Mouse (Mus musculus): Measurements from ENCODE around the gene Spef1. TPM values are rescaled to one million over a fixed set of nuclear protein-coding genes. Genes with fewer than 3 reads are reported as not detected.
A peak's percentile ranks its signal among the peaks of the same experiment; 100 is the strongest.
"Not testable (repeated sequence)": the region's sequence is repeated elsewhere in the genome, so short reads cannot be mapped to it uniquely, and the experiment has no call there.

Gene Spef1
- polyA plus RNA-seq (2015; fragmentation: Nextera tagmentation; extraction: Ambion mirVana) = 1.4 and 1.5 TPM in 2 replicates

DNA sequence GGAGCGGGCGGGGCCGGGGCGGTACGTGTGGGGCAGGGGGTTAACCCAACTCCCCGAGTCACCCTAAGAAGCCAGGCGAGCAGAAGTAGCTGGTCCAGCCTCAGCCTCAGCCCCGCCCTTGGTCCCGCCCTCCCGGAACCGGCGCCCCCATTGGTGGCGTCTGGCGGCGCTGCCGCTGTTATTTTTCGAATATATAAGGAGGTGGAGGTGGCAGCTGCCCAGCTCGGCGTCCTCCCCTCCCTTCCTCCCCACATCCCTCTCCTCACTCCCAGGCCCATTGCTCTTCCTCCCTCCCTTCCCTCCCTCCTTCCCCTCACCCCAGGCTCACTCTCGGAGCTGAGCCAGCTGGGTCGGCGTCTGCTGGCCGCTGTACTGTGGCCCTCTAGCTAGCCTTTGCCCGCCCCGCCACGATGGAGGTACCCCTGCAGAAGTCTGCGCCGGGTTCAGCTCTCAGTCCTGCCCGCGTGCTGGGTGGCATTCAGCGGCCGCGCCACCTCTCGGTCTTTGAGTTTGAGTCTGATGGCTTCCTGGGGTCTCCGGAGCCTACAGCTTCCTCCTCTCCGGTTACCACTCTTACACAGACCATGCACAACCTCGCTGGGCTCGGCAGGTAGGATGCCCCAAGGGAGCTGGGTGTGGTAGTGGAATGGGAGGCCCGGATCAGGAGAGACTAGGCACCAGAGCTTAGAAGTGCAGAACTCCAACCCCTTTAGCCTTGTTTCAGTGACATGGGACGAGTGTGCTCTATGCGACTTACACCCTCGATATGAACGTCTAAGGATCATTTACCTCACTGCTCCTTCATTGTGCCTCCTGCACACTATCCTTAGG, at the start of gene Spef1, which contains the start of gene Cdc25b:
Gene Spef1, minus strand, starts transcription at position 512 of the 831 bp plus-strand sequence.
Gene Cdc25b, plus strand, starts transcription at position 179 of the 831 bp plus-strand sequence.
- DNase-seq (ENCODE audit: low spot score) = peak; percentile 83

GRCm38 (mm10) chr2:131234970-131235635, 48.0 kb upstream of the Spef1 start:
- DNase-seq (ENCODE audit: low spot score) = peak; percentile 22

DNA sequence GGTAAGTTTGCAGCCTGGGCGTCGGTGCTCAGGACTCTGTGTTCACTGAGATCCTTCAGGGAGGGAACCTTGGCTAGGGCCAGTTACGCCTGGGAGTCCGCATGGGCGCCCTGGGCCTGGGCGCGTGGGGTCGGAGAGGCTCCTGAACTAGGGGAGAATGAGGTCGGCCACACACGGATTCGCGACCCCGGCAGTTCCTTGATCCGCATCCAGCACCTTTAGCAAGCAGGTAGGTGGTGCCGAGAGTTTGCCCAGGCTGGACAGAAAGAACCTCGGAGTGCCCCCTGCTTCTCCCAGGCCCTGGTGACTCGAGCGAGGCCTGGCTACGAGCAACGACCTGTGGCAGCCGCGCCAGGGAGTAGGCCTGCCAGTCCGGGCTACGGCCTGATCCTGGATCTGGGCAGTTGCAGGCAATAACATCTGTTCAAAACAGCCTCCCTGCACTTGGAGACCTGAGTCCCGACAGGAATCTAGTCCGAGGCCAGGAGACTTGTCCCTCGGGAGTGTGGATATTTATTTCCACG, 47.1 kb upstream of the Spef1 start:
- DNase-seq (ENCODE audit: low spot score) = no peak

- peak; percentile 93 for DNase-seq (ENCODE audit: low spot score)
Measured at GRCm38 (mm10) chr2:131233307-131234126, 46.4 kb upstream of the Spef1 start, which contains the start of gene Mavs. TSS of gene Mavs (plus strand) at chr2:131234063.

- no peak for DNase-seq (ENCODE audit: low spot score)
Measured at GRCm38 (mm10) chr2:131232558-131232957, 45.5 kb upstream of the Spef1 start.

DNA sequence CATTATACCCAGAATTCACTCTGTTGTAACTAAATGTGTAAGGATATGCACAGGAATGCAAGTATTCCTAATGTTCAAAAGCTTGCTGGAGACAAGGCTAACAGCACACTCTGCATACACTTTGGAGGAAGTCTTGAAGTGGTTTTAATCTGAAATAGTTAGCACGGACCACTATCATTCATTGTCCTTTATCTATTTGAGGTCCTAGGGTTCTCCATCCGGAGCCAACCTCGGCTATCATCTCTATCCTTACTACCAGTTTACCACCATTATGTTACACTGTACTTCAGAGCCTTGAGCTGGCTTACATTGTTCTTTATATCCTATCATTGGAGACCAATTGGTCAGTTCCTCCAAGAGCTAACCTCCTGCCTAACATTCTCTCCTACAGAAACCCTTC, 40.2 kb upstream of the Spef1 start:
- DNase-seq (ENCODE audit: low spot score) = no peak

DNA sequence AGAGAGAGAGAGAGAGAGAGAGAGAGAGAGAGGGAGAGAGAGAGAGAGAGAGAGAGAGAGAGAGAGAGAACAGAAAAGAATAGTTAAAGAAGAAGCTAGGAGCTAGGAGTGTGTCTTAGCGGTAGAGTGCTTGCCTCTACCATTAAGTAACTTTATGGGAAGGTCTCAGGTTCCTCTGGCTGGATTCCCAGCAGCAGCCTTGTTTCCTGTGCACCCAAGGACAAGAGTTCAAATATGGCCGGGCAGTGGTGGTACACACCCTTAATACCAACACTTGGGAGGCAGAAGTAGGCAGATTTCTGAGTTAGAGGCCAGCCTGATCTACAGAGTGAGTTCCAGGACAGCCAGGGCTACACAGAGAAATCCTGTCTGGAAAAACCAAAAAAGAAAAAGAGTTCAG, 39.6 kb upstream of the Spef1 start:
- not testable (repeated sequence) for DNase-seq (ENCODE audit: low spot score)

DNA sequence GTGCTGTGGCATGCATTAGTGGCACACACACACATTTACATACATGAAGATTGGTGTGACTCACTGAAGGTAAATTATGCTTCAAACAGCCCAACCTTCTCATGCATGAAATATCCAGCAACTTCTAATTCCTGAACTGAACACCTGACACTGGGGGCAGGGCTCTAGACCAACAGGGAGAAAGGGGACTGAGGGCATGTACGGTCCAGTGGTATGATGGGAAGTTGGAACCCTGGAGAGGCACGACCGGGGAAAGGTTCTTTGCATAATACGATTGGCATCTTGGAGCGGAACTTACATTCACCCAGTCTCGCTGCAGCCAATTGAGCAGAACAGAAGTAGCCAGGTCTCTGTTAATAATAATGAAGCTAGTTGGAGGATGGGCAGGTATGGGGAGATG, 38.1 kb upstream of the Spef1 start:
- DNase-seq (ENCODE audit: low spot score) = no peak

DNA sequence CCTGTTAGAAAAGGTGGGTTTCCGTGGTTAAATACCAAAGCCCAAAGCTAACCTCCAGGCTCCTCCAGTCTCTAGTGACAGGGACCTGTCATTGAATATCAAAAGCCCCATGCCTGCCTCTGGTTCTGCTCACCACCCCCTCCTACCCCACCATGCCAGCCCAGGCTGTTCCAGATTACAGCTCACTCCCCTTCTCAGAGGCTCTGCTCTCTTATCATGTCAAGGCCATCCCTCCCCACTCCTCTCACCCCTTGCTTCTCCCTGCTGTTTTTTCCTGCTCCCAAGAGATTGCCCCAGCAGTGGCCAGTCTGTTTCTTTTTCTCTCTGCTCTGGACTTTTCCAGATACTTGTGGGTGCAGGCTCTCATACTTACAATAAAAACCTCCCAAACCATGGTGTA, 36.5 kb upstream of the Spef1 start:
- DNase-seq (ENCODE audit: low spot score) = no peak

GRCm38 (mm10) chr2:131222562-131222961, 35.5 kb upstream of the Spef1 start:
- no peak for DNase-seq (ENCODE audit: low spot score)

DNA sequence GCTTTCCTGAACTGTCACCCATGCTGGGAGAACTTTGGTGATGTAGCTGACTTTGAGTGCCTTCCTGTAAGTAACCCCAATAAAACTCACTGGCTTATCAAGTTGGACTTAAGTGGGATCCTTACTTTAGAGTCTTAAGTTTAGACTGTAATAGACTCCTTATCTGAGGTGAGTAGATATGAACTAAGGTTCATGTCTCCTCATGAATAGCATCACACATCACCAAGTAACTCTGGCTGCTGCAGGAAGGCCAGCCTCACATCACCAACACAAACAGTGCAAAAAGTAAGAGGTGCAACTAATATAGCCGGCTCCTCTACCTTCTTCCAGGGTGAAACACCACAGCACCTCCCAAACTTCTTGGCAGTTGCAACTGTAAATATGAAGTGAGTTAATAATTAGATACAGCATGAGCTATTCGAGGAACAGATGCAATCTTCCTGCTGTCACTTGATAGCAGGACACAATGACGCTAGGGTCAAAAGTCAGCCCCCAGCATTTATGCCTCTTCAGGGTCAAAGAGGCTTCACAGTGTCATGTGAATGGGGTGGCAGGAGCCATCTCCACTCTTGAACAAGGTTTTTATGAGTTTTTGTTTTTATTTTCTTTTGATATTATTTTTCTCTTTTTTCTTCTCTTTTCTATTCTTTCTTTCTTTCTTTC, 34.9 kb upstream of the Spef1 start:
- no peak for DNase-seq (ENCODE audit: low spot score)

- no peak for DNase-seq (ENCODE audit: low spot score)
Measured at GRCm38 (mm10) chr2:131220030-131220429, 32.9 kb upstream of the Spef1 start.

DNA sequence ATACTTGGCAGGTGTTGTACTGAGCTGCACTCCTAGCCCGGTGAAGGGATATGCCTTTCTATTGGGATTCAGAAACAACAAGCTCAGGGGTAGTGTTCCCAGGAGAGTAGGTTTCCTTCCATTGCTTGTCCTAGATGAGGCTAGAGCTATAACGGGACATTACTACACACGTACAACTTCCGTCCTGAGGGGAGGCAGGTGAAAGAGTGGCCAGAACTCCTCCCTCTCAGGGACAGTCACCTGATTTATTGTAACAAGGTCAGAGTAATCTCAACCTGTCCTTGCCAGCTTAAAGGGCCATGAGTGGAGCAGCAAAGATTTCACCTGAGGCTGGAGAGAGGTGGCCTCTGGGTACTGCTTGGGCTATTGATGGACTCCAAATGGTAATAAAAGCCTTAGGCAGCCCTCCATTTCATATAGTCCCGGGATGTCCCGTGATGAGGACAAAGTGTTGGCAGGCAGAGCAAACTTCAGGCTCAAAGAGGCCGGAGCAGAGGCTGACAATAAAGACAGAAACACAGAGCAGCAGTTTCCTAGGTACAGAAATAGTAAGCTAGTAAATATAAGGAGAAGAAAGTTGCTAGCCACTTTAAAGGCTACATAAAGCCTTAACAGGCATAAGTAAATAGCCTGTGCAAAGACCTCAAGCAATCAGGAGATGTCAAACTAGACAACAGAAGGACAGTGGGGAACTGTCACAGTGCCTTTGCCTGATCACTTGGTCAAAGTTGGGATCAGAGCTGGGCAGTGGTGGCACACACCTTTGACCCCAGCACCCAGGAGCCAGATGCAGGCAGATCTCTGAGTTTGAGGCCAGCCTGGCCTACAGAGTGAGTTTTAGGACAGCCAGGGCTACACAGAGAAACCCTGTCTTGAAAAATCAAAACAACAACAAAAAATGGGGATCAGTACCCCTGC, 29.1 kb upstream of the Spef1 start:
- DNase-seq (ENCODE audit: low spot score) = no peak

- no peak for DNase-seq (ENCODE audit: low spot score)
Measured at GRCm38 (mm10) chr2:131213773-131214172, 26.7 kb upstream of the Spef1 start.

DNA sequence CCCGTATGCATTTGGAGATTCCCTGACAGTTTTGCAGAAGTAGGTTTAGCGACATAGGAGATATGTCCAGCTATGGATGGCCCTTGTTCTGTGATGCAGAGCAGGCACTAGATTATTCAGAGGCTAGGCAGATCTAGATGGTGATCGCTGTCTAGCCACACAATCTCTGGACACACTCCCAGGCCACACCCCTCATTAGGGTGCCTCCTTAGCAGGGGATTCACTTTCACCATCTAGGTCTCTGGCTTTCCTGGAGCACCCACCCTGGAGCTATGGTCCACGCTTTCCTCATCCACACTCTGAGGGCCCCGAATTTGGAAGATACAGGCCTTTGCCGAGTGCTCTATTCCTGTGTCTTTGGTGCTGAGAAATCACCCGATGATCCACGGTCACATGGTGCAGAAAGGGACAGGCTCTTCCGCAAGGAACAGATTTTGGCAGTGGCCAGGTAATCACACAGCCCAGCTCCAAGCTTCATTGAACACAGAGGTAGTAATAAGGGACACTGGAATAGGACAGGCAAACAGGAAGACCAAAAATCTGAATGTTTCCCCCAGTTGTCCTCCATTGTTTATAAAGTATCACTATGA, 24.0 kb upstream of the Spef1 start:
- no peak for DNase-seq (ENCODE audit: low spot score)

- peak; percentile 90 for DNase-seq (ENCODE audit: low spot score)
Measured at GRCm38 (mm10) chr2:131209969-131210792, 23.1 kb upstream of the Spef1 start.

DNA sequence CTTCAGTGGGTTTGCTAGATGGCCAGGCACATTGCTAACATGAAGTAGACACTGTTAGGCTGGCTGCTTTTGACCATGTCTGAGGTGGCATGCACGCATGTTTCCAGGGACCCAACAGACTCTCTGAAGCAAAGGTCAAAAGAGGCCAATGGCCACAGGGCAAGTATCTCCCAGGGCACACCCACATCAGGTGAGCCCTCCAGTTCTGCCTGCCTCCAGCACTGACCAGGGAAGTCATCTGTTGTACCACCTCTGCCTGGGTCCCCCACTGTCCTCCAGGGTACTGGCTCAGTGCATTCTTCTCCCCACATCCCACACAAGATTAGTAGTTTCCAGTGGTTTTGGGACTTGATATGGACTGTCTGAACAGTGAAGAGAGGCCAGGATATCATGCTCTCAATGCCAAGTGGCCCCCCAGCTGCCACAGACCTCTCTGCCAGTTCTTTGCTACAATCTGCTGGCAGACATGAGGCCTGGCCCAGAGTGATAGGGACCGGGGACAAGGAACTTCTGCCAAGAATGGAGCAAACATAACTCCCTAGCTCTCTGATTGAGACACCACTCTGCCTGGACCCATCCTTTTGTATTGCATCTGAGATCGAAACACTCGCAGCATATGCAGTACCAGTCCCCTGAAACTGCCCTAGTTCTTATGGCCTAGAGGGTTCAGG, 22.2 kb upstream of the Spef1 start:
- DNase-seq (ENCODE audit: low spot score) = no peak

DNA sequence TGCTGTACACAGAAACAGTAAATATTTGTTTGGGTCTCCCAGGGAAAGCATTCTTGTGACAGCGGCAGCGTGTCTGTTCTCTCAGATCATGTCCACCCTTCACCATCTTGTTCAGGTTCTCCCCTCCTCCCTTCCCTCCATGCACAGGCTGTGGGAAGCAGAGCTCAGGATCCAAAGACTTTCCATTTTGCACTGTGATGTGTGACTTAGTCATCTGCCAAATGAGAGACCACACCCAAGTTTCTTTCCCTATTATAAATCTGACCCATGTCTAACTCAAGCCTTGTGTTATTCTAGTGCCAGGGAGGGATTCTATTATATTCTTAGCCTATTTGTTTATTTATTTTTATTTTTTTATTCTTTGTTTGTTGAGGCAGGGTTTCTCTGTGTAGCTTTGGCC, 21.3 kb upstream of the Spef1 start:
- no peak for DNase-seq (ENCODE audit: low spot score)
